Mouse (Mus musculus): ENCODE measurements at regions not wholly inside any gene's neighbourhood (a gene's known extent, or its start where the extent isn't known, plus 50 kb on each side); places are given as distances from the start of the nearest gene placed in this dataset.

DNA sequence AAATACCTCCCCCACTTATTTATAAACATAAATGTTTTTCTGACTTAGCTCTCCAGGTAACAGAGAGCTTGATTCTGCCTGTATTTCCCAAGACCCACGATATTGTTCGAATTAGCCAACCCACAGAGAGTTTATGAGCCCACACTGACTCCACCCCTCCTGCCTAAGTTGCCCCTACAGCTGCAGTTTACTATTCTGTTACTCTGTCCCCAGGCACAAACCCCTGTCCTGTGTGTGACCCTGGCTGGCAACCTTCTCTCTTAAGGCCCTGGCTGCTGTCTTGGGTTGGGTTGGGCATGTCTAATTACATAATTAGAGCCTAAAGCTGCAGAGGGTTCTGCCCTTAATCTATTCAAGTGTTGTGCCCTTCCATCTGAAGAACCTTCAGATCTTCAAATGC lies 116.4 kb upstream of the Adra1d start:
- no peak for DNase-seq
- intact Hi-C loops (cut with DNase I), result no loop called here

DNA sequence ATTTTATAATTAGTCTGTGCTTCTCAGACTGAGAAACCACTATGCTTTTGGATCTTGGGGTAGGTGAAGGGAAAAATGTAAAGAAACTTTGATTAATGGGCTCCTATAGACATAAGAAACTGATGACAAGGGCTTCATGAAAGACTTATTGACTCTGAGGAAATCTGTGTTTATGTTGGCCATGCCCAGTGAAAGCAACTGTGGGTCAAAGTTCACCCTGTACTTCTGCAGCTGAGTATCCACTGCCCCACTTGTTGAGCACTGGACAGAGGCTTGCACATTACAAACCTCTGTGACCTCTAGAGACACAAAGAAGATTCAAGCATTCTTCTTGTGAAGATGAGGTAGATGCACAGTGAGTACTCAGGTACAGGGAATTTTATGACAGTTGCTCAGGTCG lies 114.7 kb upstream of the Adra1d start:
- intact Hi-C loops (cut with DNase I), result no loop called here
- DNase-seq, result no peak

DNA sequence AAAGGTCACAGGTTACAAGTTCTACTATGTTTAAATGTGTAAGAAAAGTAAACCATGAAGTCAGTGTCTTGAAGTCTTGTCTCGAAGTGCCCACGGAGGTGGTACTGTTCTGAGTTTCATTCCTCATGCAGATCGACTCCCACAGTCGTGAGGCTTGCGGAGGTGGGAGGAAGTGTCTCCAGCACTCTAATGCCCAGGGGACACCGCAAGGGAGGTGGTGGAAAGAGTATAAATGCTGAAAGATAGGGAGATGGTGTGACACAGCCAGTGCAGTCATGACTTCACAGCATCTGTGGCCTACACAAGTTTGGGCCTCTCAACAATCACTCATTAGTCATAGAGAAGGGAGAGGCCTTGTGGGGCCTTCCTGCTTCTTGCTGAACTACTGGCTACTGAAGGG lies 112.8 kb upstream of the Adra1d start:
- DNase-seq, result no peak
- intact Hi-C loops (cut with DNase I), result loop anchor here (5.0 kb wide), 1 partner anchor 108 kb away; no protein-coding TSS in a partner anchor

DNA sequence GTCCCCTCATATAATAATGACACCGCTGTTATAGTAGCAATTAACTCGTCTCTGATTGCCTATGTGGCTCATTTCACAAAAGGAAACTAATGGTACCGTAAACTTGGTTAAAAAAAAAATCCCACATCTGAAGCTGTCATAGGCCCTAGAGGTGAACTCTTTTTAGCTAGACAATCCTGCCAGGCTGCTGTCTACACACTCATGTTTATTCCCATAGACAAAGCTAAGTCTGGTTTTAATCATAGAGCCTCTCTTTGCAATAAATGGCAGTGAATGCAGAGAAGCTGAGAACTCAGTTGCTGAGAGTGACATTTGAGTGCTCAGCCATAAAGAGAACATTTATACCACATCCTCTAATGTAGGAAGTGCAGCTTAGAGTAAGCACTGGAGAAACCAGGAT lies 111.3 kb upstream of the Adra1d start:
- intact Hi-C loops (cut with DNase I), result loop anchor here (5.0 kb wide), 1 partner anchor 106 kb away; no protein-coding TSS in a partner anchor

GRCm38 (mm10) chr2:131672646-131673045 lies 110.6 kb upstream of the Adra1d start:
- intact Hi-C loops (cut with DNase I), result loop anchor here (5.0 kb wide), 1 partner anchor 105 kb away; no protein-coding TSS in a partner anchor
- no peak for DNase-seq

More for the DNA sequence above, 111.3 kb upstream of the Adra1d start:
- DNase-seq, result no peak

- DNase-seq, result no peak
- intact Hi-C loops (cut with DNase I), result loop anchor here (5.0 kb wide), 1 partner anchor 105 kb away; no protein-coding TSS in a partner anchor
Measured at GRCm38 (mm10) chr2:131672223-131672622, 110.1 kb upstream of the Adra1d start.

- intact Hi-C loops (cut with DNase I), result loop anchor here (5.0 kb wide), 1 partner anchor 104 kb away; no protein-coding TSS in a partner anchor
- DNase-seq, result no peak
Measured at GRCm38 (mm10) chr2:131670876-131671275, 108.8 kb upstream of the Adra1d start.

DNA sequence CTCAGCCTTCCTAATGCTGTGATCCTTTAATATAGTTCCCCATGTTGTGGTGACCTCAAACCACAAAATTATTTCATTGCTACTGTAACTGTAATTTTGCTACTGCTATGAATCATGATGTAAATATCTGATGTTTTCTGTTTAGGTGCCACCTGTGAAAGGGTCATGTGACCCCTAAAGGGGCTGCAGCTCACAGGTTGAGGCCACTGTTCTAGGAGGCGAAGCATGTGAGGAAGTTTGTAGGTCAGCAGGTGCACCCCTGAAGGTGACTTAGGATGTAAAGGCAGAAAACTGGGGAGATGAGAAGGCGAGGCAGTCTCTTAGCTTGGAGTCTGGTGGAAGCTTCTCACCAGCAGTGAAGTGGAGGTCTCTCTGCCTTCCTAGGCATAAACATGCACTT lies 105.8 kb upstream of the Adra1d start:
- no peak for DNase-seq
- intact Hi-C loops (cut with DNase I), result no loop called here

DNA sequence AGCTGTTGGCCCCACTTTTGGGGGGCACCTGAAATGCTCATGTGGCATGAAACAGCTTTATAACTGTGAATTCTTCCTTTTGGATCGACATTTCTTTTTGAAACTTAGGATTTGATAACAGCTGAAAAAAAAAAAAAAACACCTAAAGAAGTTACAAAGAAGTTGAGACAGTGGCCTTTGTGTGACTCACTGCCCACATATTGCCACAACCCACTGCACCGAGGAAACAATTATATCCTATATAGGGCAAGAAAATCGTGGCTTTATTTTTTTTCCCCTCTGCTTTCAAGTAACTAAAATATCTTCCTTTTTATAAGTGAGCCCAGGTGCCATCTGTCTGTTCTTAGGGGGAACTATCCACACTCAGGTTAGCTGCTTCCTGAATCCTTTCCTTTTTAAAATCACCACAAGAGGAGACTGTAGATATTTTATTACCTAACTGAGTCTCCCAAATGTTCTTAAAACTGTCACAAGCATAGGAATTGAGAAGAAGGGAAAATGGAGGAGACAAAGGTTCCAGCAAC lies 104.8 kb upstream of the Adra1d start:
- intact Hi-C loops (cut with DNase I), result no loop called here
- no peak for DNase-seq

- intact Hi-C loops (cut with DNase I), result no loop called here
- DNase-seq, result no peak
Measured at GRCm38 (mm10) chr2:131664575-131664974, 102.5 kb upstream of the Adra1d start.

GRCm38 (mm10) chr2:131663199-131663809 lies 101.2 kb upstream of the Adra1d start:
- intact Hi-C loops (cut with DNase I), result no loop called here

DNA sequence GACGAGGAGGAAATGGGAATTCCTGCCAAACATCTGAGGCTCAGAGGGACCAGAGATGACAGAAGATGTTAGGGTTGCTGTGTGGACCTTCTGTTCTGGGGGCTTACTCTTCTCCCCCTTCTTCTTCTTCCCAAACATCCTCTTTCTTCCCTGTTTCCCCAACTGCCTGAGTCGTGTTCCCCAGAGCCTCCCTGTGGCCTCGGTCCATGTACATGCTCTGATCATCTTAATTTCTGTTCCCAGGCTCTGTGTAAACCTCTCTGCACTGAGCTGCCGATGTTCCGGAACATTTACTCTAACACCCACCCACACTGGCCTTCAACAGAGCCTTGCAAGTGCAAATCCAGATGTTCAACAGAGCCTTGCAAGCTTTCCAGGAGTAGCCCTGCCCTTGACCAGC lies 90.1 kb upstream of the Adra1d start:
- peak; percentile 49 to 55 for DNase-seq
- intact Hi-C loops (cut with DNase I), result no loop called here

More at GRCm38 (mm10) chr2:131663199-131663809, 101.2 kb upstream of the Adra1d start:
- DNase-seq, result no peak

GRCm38 (mm10) chr2:131650611-131651153 lies 88.6 kb upstream of the Adra1d start:
- intact Hi-C loops (cut with DNase I), result no loop called here

GRCm38 (mm10) chr2:131644166-131644858 lies 82.2 kb upstream of the Adra1d start:
- intact Hi-C loops (cut with DNase I), result no loop called here
- DNase-seq, result no peak

More at GRCm38 (mm10) chr2:131650611-131651153, 88.6 kb upstream of the Adra1d start:
- DNase-seq, result no peak

- DNase-seq, result no peak
- intact Hi-C loops (cut with DNase I), result no loop called here
Measured at GRCm38 (mm10) chr2:131642456-131642855, 80.4 kb upstream of the Adra1d start.

- intact Hi-C loops (cut with DNase I), result no loop called here
- peak in 1 of 2 experiments; percentile 20 for DNase-seq
Measured at GRCm38 (mm10) chr2:131638996-131639605, 77.0 kb upstream of the Adra1d start.

GRCm38 (mm10) chr2:131635791-131636190 lies 73.7 kb upstream of the Adra1d start:
- intact Hi-C loops (cut with DNase I), result no loop called here
- DNase-seq, result no peak

- no peak for DNase-seq
- intact Hi-C loops (cut with DNase I), result no loop called here
Measured at GRCm38 (mm10) chr2:131617916-131618315, 55.8 kb upstream of the Adra1d start.

GRCm38 (mm10) chr2:131612486-131612885 lies 50.4 kb upstream of the Adra1d start:
- DNase-seq, result no peak
- intact Hi-C loops (cut with DNase I), result no loop called here

All from heart, postnatal 10 days (tissue).